Mouse (Mus musculus): ENCODE results near the gene Trim38. TPM values are rescaled to one million over a fixed set of nuclear protein-coding genes. Genes with fewer than 3 reads are reported as not detected.

Gene Trim38
- polyA plus RNA-seq, 1 experiment from 2014 or later: not detected

GRCm38 (mm10) chr13:23763586-23764323 is 6.0 kb upstream of the Trim38 start, which contains the start of gene Hist1h1a:
Gene Hist1h1a (plus strand): TSS chr13:23763666.
- peak within 1 kb of the TSS; percentile 70 for H3K4me2 ChIP-seq (ENCODE audit: low read depth)
- ATAC-seq (ENCODE audit: insufficient read depth, low FRiP score, low TSS enrichment) (peak; percentile 70; the same call in 1 of the 2 replicates), DNase-seq (ENCODE audit: low spot score) (peak; percentile 91)
- no peaks in the 10 kb centered on the region; the same call in 1 of the 2 replicates for H3K4me1 ChIP-seq (ENCODE audit: control insufficient read depth, insufficient read depth, low read length)
- peak within 1 kb of the TSS; percentile 50 for H3K4me3 ChIP-seq (ENCODE audit: low read depth, low read length)
- no peaks in the 10 kb centered on the region for H3K27me3 ChIP-seq (ENCODE audit: control insufficient read depth, insufficient read depth, low read length)
- no peaks in the 10 kb centered on the region for H3K9me3 ChIP-seq (ENCODE audit: control insufficient read depth, low read length)
- H3K36me3 ChIP-seq (ENCODE audit: control insufficient read depth, insufficient read depth, low read length): no peaks in the 10 kb centered on the region
- 4% methylated on average over 34 of the region's 34 CpGs for WGBS
- H3K9ac ChIP-seq (ENCODE audit: low read length): peak within 1 kb of the TSS; percentile 71
- peak within 1 kb of the TSS; percentile 89 for H3K27ac ChIP-seq (ENCODE audit: low read depth, low read length)

GRCm38 (mm10) chr13:23764324-23765171 is 5.2 kb upstream of the Trim38 start:
- no peak for DNase-seq (ENCODE audit: low spot score)
- Histone ChIP-seq H3K36me3 (ENCODE audit: control insufficient read depth, insufficient read depth, low read length) (no peaks in the 10 kb centered on the region), H3K4me1 (ENCODE audit: control insufficient read depth, insufficient read depth, low read length) (no peaks in the 10 kb centered on the region; the same call in 1 of the 2 replicates), H3K9ac (ENCODE audit: low read length) (peak overlapping the region; percentile 71), H3K4me2 (ENCODE audit: low read depth) (peak overlapping the region; percentile 70), H3K27me3 (ENCODE audit: control insufficient read depth, insufficient read depth, low read length) (no peaks in the 10 kb centered on the region), H3K9me3 (ENCODE audit: control insufficient read depth, low read length) (no peaks in the 10 kb centered on the region), H3K4me3 (ENCODE audit: low read depth, low read length) (peak overlapping the region; percentile 50), H3K27ac (ENCODE audit: low read depth, low read length) (peak overlapping the region; percentile 88)
- 34% methylated on average over 12 of the region's 12 CpGs for WGBS
- no peak for ATAC-seq (ENCODE audit: insufficient read depth, low FRiP score, low TSS enrichment)

- Histone ChIP-seq H3K36me3 (ENCODE audit: control insufficient read depth, insufficient read depth, low read length) (no peaks in the 10 kb centered on the region), H3K4me1 (ENCODE audit: control insufficient read depth, insufficient read depth, low read length) (no peaks in the 10 kb centered on the region), H3K27ac (ENCODE audit: low read depth, low read length) (no peak overlapping the region), H3K27me3 (ENCODE audit: control insufficient read depth, insufficient read depth, low read length) (no peaks in the 10 kb centered on the region), H3K9ac (ENCODE audit: low read length) (no peak overlapping the region), H3K4me2 (ENCODE audit: low read depth) (no peak overlapping the region), H3K9me3 (ENCODE audit: control insufficient read depth, low read length) (no peaks in the 10 kb centered on the region), H3K4me3 (ENCODE audit: low read depth, low read length) (no peak overlapping the region)
- ATAC-seq (ENCODE audit: insufficient read depth, low FRiP score, low TSS enrichment) (no peak), DNase-seq (ENCODE audit: low spot score) (no peak)
- WGBS: 83% methylated on average over 1 of the region's 1 CpGs
These were observed 4.6 kb upstream of the Trim38 start for GRCm38 (mm10) chr13:23765172-23765513.

GRCm38 (mm10) chr13:23766772-23767171 is 2.9 kb upstream of the Trim38 start:
- Histone ChIP-seq H3K27me3 (ENCODE audit: control insufficient read depth, insufficient read depth, low read length) (no peaks in the 10 kb centered on the region), H3K9me3 (ENCODE audit: control insufficient read depth, low read length) (no peaks in the 10 kb centered on the region), H3K4me1 (ENCODE audit: control insufficient read depth, insufficient read depth, low read length) (no peaks in the 10 kb centered on the region), H3K4me3 (ENCODE audit: low read depth, low read length) (no peak overlapping the region), H3K9ac (ENCODE audit: low read length) (no peak overlapping the region), H3K36me3 (ENCODE audit: control insufficient read depth, insufficient read depth, low read length) (no peaks in the 10 kb centered on the region), H3K27ac (ENCODE audit: low read depth, low read length) (no peak overlapping the region), H3K4me2 (ENCODE audit: low read depth) (no peak overlapping the region)
- DNase-seq (ENCODE audit: low spot score) (no peak), ATAC-seq (ENCODE audit: insufficient read depth, low FRiP score, low TSS enrichment) (no peak)

GRCm38 (mm10) chr13:23768834-23769397 is 797 bp upstream of the Trim38 start:
- Histone ChIP-seq H3K27ac (ENCODE audit: low read depth, low read length) (no peak overlapping the region), H3K4me1 (ENCODE audit: control insufficient read depth, insufficient read depth, low read length) (no peaks in the 10 kb centered on the region), H3K4me3 (ENCODE audit: low read depth, low read length) (no peak overlapping the region), H3K4me2 (ENCODE audit: low read depth) (no peak overlapping the region), H3K27me3 (ENCODE audit: control insufficient read depth, insufficient read depth, low read length) (no peaks in the 10 kb centered on the region), H3K9me3 (ENCODE audit: control insufficient read depth, low read length) (no peaks in the 10 kb centered on the region), H3K9ac (ENCODE audit: low read length) (no peak overlapping the region), H3K36me3 (ENCODE audit: control insufficient read depth, insufficient read depth, low read length) (no peaks in the 10 kb centered on the region)
- DNase-seq (ENCODE audit: low spot score) (no peak), ATAC-seq (ENCODE audit: insufficient read depth, low FRiP score, low TSS enrichment) (no peak)
- WGBS: 46% methylated on average over 5 of the region's 5 CpGs

- H3K36me3 ChIP-seq (ENCODE audit: control insufficient read depth, insufficient read depth, low read length): no peaks in the 10 kb centered on the region
- WGBS: 32% methylated on average over 21 of the region's 21 CpGs
- ATAC-seq (ENCODE audit: insufficient read depth, low FRiP score, low TSS enrichment): peak; percentile 85
These were observed 3.0 kb downstream of the Trim38 start for GRCm38 (mm10) chr13:23772561-23773313.

GRCm38 (mm10) chr13:23778339-23778738 is 8.6 kb downstream of the Trim38 start:
- Histone ChIP-seq H3K4me2 (ENCODE audit: low read depth) (no peak overlapping the region), H3K4me1 (ENCODE audit: control insufficient read depth, insufficient read depth, low read length) (no peaks in the 10 kb centered on the region), H3K27ac (ENCODE audit: low read depth, low read length) (no peak overlapping the region), H3K27me3 (ENCODE audit: control insufficient read depth, insufficient read depth, low read length) (no peaks in the 10 kb centered on the region), H3K36me3 (ENCODE audit: control insufficient read depth, insufficient read depth, low read length) (no peaks in the 10 kb centered on the region), H3K9me3 (ENCODE audit: control insufficient read depth, low read length) (no peaks in the 10 kb centered on the region), H3K9ac (ENCODE audit: low read length) (no peak overlapping the region), H3K4me3 (ENCODE audit: low read depth, low read length) (no peak overlapping the region)
- DNase-seq (ENCODE audit: low spot score) (no peak), ATAC-seq (ENCODE audit: insufficient read depth, low FRiP score, low TSS enrichment) (no peak)
- 94% methylated on average over 7 of the region's 7 CpGs for WGBS

More at GRCm38 (mm10) chr13:23772561-23773313, 3.0 kb downstream of the Trim38 start:
- DNase-seq (ENCODE audit: low spot score): peak; percentile 67
- H3K4me3 ChIP-seq (ENCODE audit: low read depth, low read length): no peak overlapping the region
- H3K9me3 ChIP-seq (ENCODE audit: control insufficient read depth, low read length): no peaks in the 10 kb centered on the region
- no peaks in the 10 kb centered on the region for H3K27me3 ChIP-seq (ENCODE audit: control insufficient read depth, insufficient read depth, low read length)
- H3K4me1 ChIP-seq (ENCODE audit: control insufficient read depth, insufficient read depth, low read length): no peaks in the 10 kb centered on the region
- H3K9ac ChIP-seq (ENCODE audit: low read length): no peak overlapping the region
- H3K4me2 ChIP-seq (ENCODE audit: low read depth): peak overlapping the region; percentile 7; the same call in 1 of the 2 replicates
- no peak overlapping the region for H3K27ac ChIP-seq (ENCODE audit: low read depth, low read length)

- no peak for ATAC-seq (ENCODE audit: insufficient read depth, low FRiP score, low TSS enrichment)
- Histone ChIP-seq H3K4me2 (ENCODE audit: low read depth) (no peak overlapping the region), H3K36me3 (ENCODE audit: control insufficient read depth, insufficient read depth, low read length) (no peaks in the 10 kb centered on the region), H3K9ac (ENCODE audit: low read length) (no peak overlapping the region), H3K9me3 (ENCODE audit: control insufficient read depth, low read length) (no peaks in the 10 kb centered on the region), H3K27me3 (ENCODE audit: control insufficient read depth, insufficient read depth, low read length) (no peaks in the 10 kb centered on the region), H3K27ac (ENCODE audit: low read depth, low read length) (no peak overlapping the region), H3K4me3 (ENCODE audit: low read depth, low read length) (no peak overlapping the region), H3K4me1 (ENCODE audit: control insufficient read depth, insufficient read depth, low read length) (no peaks in the 10 kb centered on the region)
- no peak for DNase-seq (ENCODE audit: low spot score)
- WGBS: 82% methylated on average over 4 of the region's 4 CpGs
These were observed 9.3 kb downstream of the Trim38 start for GRCm38 (mm10) chr13:23779025-23779424.

Data from neural tube, embryonic 11.5 days (tissue).